Mouse (Mus musculus): ENCODE data around the gene Dnajc24. TPM values are rescaled to one million over a fixed set of nuclear protein-coding genes. Genes with fewer than 3 reads are reported as not detected.

The Dnajc24 gene
- 27.0 and 39.5 TPM in 2 replicates for polyA plus RNA-seq (2015; fragmentation: Nextera tagmentation; extraction: Ambion mirVana)

GRCm38 (mm10) chr2:106002835-106003739 is at the start of gene Dnajc24:
Gene Dnajc24, minus strand, starts transcription at chr2:106003549.
- Histone ChIP-seq H3K27ac (ENCODE audit: low read length) (peak within 1 kb of the TSS; percentile 85), H3K9me3 (replicated peaks; ENCODE audit: control insufficient read depth, low read length) (no peaks in the 10 kb centered on the region), H3K4me2 (ENCODE audit: low read depth, low read length) (peak within 1 kb of the TSS; percentile 85), H3K9ac (ENCODE audit: low read length) (peak within 1 kb of the TSS; percentile 93), H3K36me3 (ENCODE audit: control insufficient read depth, insufficient read depth) (peaks cover 4% of the 10 kb centered on the region; the same call in 1 of the 2 replicates), H3K4me3 (ENCODE audit: low read length) (peak within 1 kb of the TSS; percentile 91), H3K27me3 (ENCODE audit: control insufficient read depth, insufficient read depth, low read length) (no peaks in the 10 kb centered on the region), H3K4me1 (ENCODE audit: control insufficient read depth, insufficient read depth, low read length) (peaks cover 4% of the 10 kb centered on the region; the same call in 1 of the 2 replicates)
- 2% methylated on average over 44 of the region's 44 CpGs for WGBS
- ATAC-seq (replicated peaks; ENCODE audit: extremely low read depth, insufficient read depth, low FRiP score), result peak; percentile 97

DNA sequence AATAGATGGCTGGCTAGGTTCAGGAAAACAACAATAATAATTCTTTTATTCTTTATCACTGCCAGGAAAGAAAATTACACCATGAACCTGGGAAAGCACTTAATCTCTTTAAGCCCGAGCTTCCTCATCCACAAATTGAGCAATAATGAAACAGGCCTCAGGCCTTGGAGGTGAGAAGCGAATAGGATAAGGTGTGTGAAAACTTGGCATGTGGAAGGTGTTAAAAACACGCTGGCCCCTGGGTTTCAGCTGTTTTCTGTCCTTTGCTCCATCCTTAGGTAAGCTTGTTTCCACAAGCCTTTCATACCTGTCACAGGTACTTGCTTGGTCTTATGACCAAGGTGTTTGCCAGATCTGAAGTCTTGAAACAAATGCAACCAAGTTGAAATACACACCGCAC is 43.3 kb upstream of the Dnajc24 start:
- no peaks in the 10 kb centered on the region for H3K27me3 ChIP-seq (ENCODE audit: control insufficient read depth, insufficient read depth, low read length)
- no peaks in the 10 kb centered on the region for H3K36me3 ChIP-seq (ENCODE audit: control insufficient read depth, insufficient read depth)
- H3K4me2 ChIP-seq (ENCODE audit: low read depth, low read length), result no peak overlapping the region
- no peak overlapping the region for H3K27ac ChIP-seq (ENCODE audit: low read length)
- H3K9me3 ChIP-seq (replicated peaks; ENCODE audit: control insufficient read depth, low read length), result no peaks in the 10 kb centered on the region
- no peaks in the 10 kb centered on the region for H3K4me1 ChIP-seq (ENCODE audit: control insufficient read depth, insufficient read depth, low read length)
- ATAC-seq (replicated peaks; ENCODE audit: extremely low read depth, insufficient read depth, low FRiP score), result no peak
- 71% methylated on average over 4 of the region's 4 CpGs for WGBS
- no peak overlapping the region for H3K4me3 ChIP-seq (ENCODE audit: low read length)
- H3K9ac ChIP-seq (ENCODE audit: low read length), result no peak overlapping the region

DNA sequence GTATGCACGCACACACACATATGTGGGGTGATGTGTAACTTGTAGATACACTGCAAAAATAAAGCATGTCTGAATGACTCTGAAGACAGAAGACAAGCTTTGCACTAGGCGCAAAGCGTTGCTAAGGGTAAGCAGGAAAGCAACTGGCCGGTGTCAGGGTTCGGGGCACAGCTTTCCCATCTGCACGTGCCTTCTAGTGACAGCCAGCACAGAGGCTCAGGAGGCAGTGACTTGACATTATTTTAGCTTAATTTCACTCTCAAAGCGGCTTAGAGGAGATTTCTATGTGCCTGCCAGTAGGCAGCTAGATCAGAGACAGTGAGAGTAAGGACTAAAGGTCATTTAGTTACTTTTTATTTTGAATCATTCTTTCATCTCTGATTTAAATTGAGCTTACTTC is 39.1 kb upstream of the Dnajc24 start:
- Histone ChIP-seq H3K27ac (ENCODE audit: low read length) (no peak overlapping the region), H3K4me1 (ENCODE audit: control insufficient read depth, insufficient read depth, low read length) (no peaks in the 10 kb centered on the region), H3K4me2 (ENCODE audit: low read depth, low read length) (no peak overlapping the region), H3K27me3 (ENCODE audit: control insufficient read depth, insufficient read depth, low read length) (no peaks in the 10 kb centered on the region), H3K36me3 (ENCODE audit: control insufficient read depth, insufficient read depth) (no peaks in the 10 kb centered on the region), H3K4me3 (ENCODE audit: low read length) (no peak overlapping the region), H3K9me3 (replicated peaks; ENCODE audit: control insufficient read depth, low read length) (no peaks in the 10 kb centered on the region), H3K9ac (ENCODE audit: low read length) (no peak overlapping the region)
- ATAC-seq (replicated peaks; ENCODE audit: extremely low read depth, insufficient read depth, low FRiP score), result no peak
- WGBS, result 78% methylated on average over 7 of the region's 7 CpGs

- Histone ChIP-seq H3K27ac (ENCODE audit: low read length) (no peak overlapping the region), H3K36me3 (ENCODE audit: control insufficient read depth, insufficient read depth) (no peaks in the 10 kb centered on the region), H3K4me3 (ENCODE audit: low read length) (no peak overlapping the region), H3K9ac (ENCODE audit: low read length) (no peak overlapping the region), H3K4me1 (ENCODE audit: control insufficient read depth, insufficient read depth, low read length) (no peaks in the 10 kb centered on the region), H3K27me3 (ENCODE audit: control insufficient read depth, insufficient read depth, low read length) (no peaks in the 10 kb centered on the region), H3K4me2 (ENCODE audit: low read depth, low read length) (no peak overlapping the region), H3K9me3 (replicated peaks; ENCODE audit: control insufficient read depth, low read length) (no peaks in the 10 kb centered on the region)
- WGBS, result 89% methylated on average over 5 of the region's 5 CpGs
- no peak for ATAC-seq (replicated peaks; ENCODE audit: extremely low read depth, insufficient read depth, low FRiP score)
These were observed 38.6 kb upstream of the Dnajc24 start for GRCm38 (mm10) chr2:106041961-106042360.

GRCm38 (mm10) chr2:106038286-106038685 is 34.9 kb upstream of the Dnajc24 start:
- Histone ChIP-seq H3K9me3 (replicated peaks; ENCODE audit: control insufficient read depth, low read length) (no peaks in the 10 kb centered on the region), H3K4me1 (ENCODE audit: control insufficient read depth, insufficient read depth, low read length) (no peaks in the 10 kb centered on the region), H3K27ac (ENCODE audit: low read length) (no peak overlapping the region), H3K4me2 (ENCODE audit: low read depth, low read length) (no peak overlapping the region), H3K36me3 (ENCODE audit: control insufficient read depth, insufficient read depth) (no peaks in the 10 kb centered on the region), H3K9ac (ENCODE audit: low read length) (no peak overlapping the region), H3K4me3 (ENCODE audit: low read length) (no peak overlapping the region), H3K27me3 (ENCODE audit: control insufficient read depth, insufficient read depth, low read length) (no peaks in the 10 kb centered on the region)
- no peak for ATAC-seq (replicated peaks; ENCODE audit: extremely low read depth, insufficient read depth, low FRiP score)
- WGBS, result 76% methylated on average over 4 of the region's 4 CpGs

DNA sequence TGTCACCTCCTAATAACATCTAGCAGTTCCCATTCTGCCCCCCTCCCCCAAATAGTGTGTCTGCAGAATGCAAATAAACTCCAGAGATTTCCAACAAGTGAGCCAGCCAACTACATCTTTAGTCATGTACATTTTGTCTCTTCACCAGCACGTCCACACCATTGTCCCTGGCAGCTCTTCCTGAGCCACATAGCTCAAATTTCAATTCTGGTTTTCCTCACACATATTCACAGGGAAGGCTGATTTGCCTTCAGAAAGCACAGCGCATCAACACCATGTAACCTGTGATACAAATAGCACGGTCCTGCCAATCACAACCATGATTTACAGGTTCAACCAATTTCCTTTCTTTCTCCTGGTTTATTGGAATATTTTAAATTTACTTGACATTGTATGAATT is 21.5 kb upstream of the Dnajc24 start:
- H3K9ac ChIP-seq (ENCODE audit: low read length), result no peak overlapping the region
- H3K4me2 ChIP-seq (ENCODE audit: low read depth, low read length), result no peak overlapping the region
- WGBS, result 35% methylated on average over 3 of the region's 3 CpGs
- H3K4me3 ChIP-seq (ENCODE audit: low read length), result no peak overlapping the region
- no peaks in the 10 kb centered on the region for H3K9me3 ChIP-seq (replicated peaks; ENCODE audit: control insufficient read depth, low read length)
- no peak overlapping the region for H3K27ac ChIP-seq (ENCODE audit: low read length)
- peaks cover 5% of the 10 kb centered on the region; the same call in 1 of the 2 replicates for H3K4me1 ChIP-seq (ENCODE audit: control insufficient read depth, insufficient read depth, low read length)
- peak; percentile 88 for ATAC-seq (replicated peaks; ENCODE audit: extremely low read depth, insufficient read depth, low FRiP score)
- H3K36me3 ChIP-seq (ENCODE audit: control insufficient read depth, insufficient read depth), result no peaks in the 10 kb centered on the region
- no peaks in the 10 kb centered on the region for H3K27me3 ChIP-seq (ENCODE audit: control insufficient read depth, insufficient read depth, low read length)

DNA sequence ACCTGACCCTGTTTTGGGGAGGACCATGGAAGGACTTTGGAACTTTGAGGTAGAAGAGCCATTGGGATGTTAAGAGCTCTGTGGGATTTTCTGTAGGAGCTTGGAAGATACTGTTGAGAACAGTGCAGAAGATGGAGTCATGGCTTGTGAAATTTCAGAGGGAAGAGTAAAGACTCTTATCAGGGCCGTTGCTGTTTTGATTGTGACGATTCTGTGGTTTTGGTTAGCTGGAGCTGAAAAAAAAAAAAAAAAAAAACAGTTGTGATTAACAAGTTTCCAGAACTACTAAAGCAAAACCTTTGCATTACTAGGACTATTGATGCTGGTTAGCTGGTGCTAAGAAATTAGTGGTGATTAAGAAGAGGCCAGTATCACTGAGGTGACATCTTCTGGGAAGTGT is 5.1 kb upstream of the Dnajc24 start:
- no peak overlapping the region for H3K4me2 ChIP-seq (ENCODE audit: low read depth, low read length)

GRCm38 (mm10) chr2:105987999-105988398 is 15.3 kb downstream of the Dnajc24 start:
- no peak overlapping the region for H3K9ac ChIP-seq (ENCODE audit: low read length)
- H3K4me1 ChIP-seq (ENCODE audit: control insufficient read depth, insufficient read depth, low read length), result no peaks in the 10 kb centered on the region
- ATAC-seq (replicated peaks; ENCODE audit: extremely low read depth, insufficient read depth, low FRiP score), result no peak
- no peak overlapping the region for H3K4me3 ChIP-seq (ENCODE audit: low read length)
- H3K27me3 ChIP-seq (ENCODE audit: control insufficient read depth, insufficient read depth, low read length), result no peaks in the 10 kb centered on the region
- 29% methylated on average over 2 of the region's 2 CpGs for WGBS
- H3K9me3 ChIP-seq (replicated peaks; ENCODE audit: control insufficient read depth, low read length), result no peaks in the 10 kb centered on the region
- no peak overlapping the region for H3K4me2 ChIP-seq (ENCODE audit: low read depth, low read length)
- no peaks in the 10 kb centered on the region for H3K36me3 ChIP-seq (ENCODE audit: control insufficient read depth, insufficient read depth)
- no peak overlapping the region for H3K27ac ChIP-seq (ENCODE audit: low read length)

More for the DNA sequence above, 5.1 kb upstream of the Dnajc24 start:
- Histone ChIP-seq H3K4me3 (ENCODE audit: low read length) (no peak overlapping the region), H3K9ac (ENCODE audit: low read length) (no peak overlapping the region), H3K27ac (ENCODE audit: low read length) (no peak overlapping the region), H3K36me3 (ENCODE audit: control insufficient read depth, insufficient read depth) (no peaks in the 10 kb centered on the region), H3K27me3 (ENCODE audit: control insufficient read depth, insufficient read depth, low read length) (no peaks in the 10 kb centered on the region), H3K9me3 (replicated peaks; ENCODE audit: control insufficient read depth, low read length) (no peaks in the 10 kb centered on the region), H3K4me1 (ENCODE audit: control insufficient read depth, insufficient read depth, low read length) (peaks cover 2% of the 10 kb centered on the region; the same call in 1 of the 2 replicates)
- 56% methylated on average over 2 of the region's 2 CpGs for WGBS
- no peak for ATAC-seq (replicated peaks; ENCODE audit: extremely low read depth, insufficient read depth, low FRiP score)

GRCm38 (mm10) chr2:105987131-105987530 is 16.2 kb downstream of the Dnajc24 start:
- 77% methylated on average over 1 of the region's 1 CpGs for WGBS

More at GRCm38 (mm10) chr2:105987131-105987530, 16.2 kb downstream of the Dnajc24 start:
- Histone ChIP-seq H3K27me3 (ENCODE audit: control insufficient read depth, insufficient read depth, low read length) (no peaks in the 10 kb centered on the region), H3K4me3 (ENCODE audit: low read length) (no peak overlapping the region), H3K4me2 (ENCODE audit: low read depth, low read length) (no peak overlapping the region), H3K27ac (ENCODE audit: low read length) (no peak overlapping the region), H3K4me1 (ENCODE audit: control insufficient read depth, insufficient read depth, low read length) (no peaks in the 10 kb centered on the region), H3K9ac (ENCODE audit: low read length) (no peak overlapping the region), H3K36me3 (ENCODE audit: control insufficient read depth, insufficient read depth) (no peaks in the 10 kb centered on the region), H3K9me3 (replicated peaks; ENCODE audit: control insufficient read depth, low read length) (no peaks in the 10 kb centered on the region)
- ATAC-seq (replicated peaks; ENCODE audit: extremely low read depth, insufficient read depth, low FRiP score), result no peak
